Mouse (Mus musculus) right cerebral cortex, postnatal 25 days (tissue): Measurements from ENCODE around the gene Rgs9bp.
A peak's percentile ranks its signal among the peaks of the same experiment; 100 is the strongest.
"Not testable (repeated sequence)": the region's sequence is repeated elsewhere in the genome, so short reads cannot be mapped to it uniquely, and the experiment has no call there.

ENCODE experiments used
- DNase-seq: peaks from one replicate; pipeline ENCODE4 v3.0.0; 2022

Gene Rgs9bp

DNA sequence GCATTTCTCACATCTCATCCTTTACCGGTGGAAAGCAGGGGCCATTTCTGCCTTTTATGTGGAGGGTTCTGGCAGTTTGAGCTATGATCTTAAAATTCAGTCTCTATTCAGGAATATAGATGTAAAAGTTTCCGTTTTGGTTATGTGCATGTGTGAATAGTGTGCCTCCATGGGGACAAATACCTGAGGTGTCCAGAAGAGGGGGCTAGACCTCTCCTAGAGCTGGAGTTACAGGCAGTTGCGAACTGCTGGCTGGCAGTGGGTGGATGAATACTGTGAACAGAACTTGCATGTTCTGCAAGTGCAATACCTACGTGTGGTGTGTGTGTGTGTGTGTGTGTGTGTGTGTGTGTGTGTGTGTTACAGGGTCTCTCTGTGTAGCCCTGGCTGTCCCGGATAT, 2.7 kb downstream of the Rgs9bp start:
- DNase-seq = no peak

DNA sequence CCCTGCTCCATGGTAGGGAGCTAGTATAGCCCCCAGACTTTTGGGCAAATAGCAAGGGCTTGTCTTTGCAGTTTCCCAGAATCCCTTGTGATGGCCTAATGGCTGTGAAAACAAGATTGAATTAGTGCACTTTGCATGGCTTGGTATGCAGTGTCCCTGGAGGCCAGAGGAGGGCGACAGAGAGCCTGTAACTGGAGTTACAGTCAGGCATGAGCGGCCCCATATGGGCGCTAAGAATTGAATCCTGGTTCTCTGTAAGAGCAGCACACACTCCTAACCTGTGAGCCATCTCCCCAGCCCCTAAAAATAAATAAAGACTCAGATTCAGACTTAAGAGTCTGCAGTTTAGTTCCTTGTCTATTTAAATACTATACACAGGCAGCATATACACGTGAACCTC, 5.5 kb downstream of the Rgs9bp start:
- no peak for DNase-seq

DNA sequence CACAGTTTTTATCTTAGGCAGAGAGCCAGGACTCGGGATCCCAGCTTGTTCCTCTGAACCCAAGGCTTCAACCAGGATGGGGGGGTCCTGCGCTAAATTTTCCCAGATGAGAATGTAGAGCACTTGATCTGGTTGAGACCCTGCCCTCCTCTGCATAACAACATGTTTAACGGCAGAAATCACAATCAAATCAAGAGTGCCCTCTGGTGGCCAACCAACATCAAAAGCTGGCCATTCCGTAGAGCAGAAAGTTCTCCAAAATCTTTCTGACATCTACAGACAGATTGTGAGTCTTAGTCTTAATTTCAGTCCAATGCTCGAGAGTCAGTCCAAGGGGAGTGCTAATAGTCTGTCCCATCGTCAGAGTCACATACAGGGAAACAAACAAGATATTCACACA, 14.5 kb downstream of the Rgs9bp start:
- not testable (repeated sequence) for DNase-seq

DNA sequence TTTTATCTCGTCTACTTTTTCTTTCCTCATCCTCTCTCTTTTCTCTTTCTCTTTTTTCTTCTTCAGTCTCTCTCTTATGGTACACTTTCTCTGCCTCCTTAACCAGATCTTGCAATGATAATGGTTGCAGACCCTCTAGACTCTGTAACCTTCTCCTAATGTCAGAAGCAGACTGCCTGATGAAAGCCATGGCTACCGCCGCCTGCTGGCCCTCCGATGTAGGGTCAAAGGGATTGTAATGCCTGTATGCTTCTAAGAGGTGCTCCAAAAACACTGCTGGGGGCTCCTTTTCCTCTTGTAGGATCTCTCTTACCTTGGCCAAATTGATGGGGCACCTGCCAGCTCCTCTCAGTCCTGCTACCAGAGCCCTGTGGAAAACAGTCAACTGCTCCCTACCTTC, 15.7 kb downstream of the Rgs9bp start:
- DNase-seq = not testable (repeated sequence)

DNA sequence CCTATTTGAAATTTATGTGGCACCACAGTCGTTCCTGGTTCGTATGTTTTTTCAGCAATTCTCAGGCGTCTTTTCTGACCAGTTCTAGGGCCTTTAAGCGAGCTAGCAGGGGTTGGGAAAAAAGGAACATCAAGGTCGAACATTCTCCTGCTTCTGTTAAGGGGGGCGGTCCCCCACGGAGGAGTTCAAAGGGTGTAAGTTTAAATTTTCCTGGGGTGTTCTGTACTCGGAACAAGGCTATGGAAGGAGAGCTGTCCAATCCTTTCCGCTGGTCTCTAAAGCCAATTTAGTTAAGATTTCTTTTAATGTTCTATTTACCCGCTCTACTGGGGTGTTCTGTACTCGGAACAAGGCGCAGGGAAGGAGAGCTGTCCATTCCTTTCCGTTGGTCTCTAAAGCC, 19.4 kb downstream of the Rgs9bp start:
- not testable (repeated sequence) for DNase-seq

DNA sequence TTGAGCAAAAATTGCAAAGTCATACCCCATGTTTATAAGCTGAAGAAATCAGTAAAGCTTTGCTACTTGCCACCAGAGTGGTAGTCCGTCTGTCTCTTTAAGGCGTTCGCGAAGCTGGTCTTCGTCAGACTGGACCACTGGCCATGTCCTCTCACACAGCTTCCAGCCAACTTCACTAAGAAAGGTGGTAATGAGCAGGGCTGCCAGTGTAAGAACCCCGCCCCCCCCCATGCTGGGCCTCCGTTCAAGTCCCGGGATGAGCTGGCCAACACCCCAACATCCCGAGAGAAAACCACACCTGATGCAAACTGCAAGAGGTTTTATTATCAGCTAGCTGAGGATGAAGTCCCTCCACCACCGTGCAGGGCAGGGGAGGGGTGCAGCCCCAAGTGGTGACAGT, 20.5 kb downstream of the Rgs9bp start:
- DNase-seq = not testable (repeated sequence)

DNA sequence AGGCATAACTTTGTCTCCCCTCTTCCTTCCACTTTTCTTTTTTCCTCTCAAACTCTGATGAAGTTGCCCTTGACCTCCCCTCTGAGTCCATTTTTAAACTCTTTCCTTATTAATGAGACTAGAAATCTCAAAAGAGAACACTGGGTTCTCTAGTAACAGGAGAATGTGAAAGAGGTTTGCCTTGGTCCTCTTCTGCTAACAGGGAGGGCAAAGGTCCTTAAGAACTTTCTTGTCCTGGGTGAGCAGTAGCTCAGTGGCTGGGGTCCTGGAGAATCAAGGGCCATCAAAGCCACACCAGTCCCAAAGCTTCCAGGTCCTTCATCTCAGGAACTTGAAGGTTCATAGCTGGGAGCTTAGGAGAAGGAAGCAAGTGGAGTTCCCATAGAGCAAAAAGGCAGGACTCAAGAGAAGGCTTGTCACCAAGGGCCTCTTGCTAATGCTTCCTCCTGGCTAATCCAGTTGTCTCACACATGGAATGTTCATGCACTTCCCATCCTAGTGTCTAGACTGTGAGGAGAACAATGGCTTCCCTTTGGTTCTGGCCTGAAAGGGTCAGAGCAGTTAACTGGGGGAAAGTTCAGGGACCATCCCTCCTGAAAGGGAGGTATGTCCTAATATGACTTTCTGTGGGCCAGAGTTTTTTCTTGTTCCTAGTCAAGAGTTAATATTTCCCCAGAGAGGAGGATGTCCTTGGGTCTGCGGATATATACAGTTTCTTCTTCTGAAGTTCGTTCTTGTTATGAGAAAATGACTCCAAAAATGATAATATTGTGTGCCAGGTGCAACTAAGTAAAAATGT, 21.1 kb downstream of the Rgs9bp start:
- no peak for DNase-seq

DNA sequence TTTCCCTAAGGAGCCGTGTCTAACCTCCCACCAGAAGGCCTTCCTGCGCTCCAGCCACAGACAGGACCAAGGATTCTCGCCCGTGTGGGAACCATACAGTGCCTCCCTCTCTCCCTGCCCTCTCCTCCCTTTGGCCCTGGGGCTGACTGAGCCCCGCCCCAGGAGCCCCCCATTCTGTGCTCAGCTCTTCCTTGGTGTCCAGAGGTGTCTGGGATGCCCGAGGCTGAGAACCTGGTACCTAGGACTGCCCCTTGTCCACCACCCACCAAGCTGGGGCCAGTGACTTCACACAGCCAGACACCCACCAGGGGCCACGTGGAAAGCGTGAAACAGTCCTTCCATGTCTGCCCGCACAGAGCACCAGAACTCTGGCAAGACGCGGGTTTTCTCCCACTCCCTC, 22.3 kb downstream of the Rgs9bp start:
- no peak for DNase-seq

DNA sequence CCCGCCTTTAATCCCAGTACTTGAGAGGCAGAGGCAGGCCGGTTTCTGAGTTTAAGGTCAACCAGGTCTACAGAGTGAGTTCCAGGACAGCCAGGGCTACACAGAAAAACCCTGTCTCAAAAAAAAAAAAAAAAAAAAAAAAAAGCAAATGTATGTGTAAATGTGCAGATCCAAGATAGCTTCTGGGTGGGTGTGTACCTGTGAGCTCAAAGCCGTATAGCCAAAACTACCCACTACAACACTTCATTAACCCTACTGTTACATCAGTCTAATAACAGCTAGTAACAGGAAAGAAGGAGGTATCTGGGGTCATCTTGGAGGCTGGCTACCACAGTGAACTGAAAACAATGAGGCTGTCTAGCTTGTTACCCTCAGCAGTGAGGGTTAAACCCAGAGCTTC, 25.5 kb downstream of the Rgs9bp start:
- DNase-seq = no peak

DNA sequence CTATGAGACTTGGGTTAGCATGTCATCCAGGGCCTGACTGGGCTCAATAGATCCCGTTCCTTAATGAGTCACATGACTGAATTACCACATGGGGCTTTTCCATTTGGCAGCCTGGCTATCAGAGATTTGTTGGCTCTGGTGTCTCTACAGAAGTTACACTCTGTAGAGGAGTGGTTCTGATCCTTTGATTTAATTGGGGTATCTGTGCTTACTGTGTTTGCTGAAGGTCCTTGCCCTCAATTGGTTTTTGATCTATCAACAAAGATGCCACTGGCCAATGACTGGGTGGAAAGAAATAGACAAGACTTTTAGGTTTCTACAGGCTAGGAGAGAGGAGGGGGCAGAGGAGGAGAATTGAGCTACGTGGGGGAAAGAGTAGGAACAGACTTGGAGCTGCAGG, 26.7 kb downstream of the Rgs9bp start:
- no peak for DNase-seq

DNA sequence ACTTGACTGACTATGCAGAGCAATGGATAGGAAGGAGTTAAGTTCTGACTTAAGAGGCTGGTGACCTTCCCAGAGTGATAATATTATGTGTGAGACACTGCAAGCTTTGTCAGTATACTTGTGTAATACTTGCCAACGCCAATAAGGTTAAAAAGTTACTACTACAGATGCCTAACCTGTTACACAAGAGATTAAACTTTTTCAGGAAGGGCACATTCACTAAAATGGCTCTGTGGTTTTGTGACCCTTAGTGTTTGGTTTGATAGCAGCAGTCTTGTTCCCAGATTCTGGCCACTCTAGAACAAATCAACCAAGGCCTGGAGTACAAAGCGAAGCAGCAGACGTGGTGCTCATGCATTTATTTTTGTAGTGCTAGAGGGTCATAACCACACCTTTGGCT, 27.8 kb downstream of the Rgs9bp start:
- no peak for DNase-seq

DNA sequence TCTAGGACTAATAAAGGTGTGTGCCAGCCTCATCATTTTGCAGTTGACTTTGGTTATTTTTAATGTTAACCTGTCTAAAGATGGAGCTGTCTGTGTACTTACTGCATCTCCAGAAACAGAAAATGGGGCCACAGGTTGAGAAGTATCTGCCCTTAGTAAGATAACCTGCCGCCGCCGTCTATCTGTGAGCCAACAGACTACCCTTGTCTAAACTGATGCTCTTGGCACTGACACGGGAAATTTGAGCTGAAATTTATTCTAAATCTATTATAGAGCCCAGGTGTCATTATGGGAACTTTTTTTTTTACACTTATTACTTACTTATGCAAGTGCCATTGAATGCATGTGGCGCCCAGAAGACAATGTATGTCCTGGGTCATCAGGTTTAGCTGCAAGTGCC, 28.5 kb downstream of the Rgs9bp start:
- DNase-seq = no peak

DNA sequence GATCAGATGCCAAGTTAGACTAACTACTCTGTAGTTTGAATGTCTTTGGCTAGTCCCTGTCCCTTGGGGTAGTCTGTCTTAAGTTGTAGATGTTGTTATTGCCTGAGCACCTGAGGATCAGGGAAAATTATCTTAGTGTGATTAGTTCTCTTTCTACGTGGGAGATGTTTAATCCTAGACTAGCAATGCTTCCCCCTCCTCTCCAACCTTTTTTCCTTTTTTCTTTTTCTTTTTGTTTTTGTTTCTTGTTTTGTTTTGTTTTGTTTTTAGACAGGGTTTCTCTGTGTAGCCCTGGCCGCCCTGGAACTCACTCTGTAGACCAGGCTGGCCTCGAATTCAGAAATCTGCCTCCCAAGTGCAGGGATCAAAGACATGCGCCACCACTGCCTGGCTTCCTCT, 29.2 kb downstream of the Rgs9bp start, which contains the start of gene Nudt19:
Gene Nudt19 (minus strand): TSS at position 100 of the 399 bp plus-strand sequence.
- DNase-seq = no peak

DNA sequence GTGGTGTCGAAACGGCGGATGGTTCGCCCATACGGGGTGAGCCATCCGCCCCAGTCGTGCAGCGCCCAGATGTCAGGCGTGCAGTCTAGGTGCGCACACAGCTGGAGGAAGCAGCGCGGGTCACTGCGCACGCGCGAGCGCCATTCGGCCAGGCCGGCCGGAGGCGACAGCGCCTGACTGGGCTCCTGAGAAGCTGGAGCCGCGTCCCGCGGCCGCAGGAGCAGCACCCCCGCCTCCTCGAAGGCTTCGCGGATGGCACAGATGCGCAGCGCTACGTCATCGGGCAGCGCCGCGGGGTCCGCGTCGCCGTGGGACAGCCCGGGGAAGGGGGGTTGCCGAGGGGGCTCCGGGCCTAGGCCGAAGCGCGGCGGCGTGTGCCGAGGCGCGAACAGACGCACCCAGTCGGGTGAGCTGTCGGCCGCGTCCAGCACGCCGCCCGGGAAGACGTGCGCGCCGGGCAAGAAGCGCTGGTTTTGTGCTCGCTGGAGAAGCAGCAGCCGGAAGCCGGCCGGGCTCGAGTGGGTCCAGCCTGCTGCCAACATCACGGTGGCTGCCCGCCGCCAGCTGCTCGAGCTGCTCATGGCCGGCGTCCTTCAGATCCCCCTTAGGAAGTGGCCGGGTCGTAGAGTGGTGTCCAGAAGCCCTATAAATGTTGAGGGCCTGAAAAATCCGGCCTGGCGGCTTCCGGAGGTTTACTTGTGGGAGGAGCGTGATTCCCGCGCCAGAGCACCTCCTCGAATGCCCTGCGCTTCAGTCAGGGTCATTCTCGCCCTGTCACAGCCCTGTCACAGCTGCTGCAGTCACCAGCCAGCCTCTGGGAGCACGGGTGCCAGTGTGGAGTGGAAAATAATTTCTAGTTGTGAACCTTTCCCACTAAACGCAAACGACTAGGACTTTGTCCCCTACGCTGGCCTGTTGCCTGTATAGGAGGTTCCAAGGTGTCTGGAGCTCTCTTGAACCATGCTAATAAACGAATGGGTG, 29.9 kb downstream of the Rgs9bp start:
- peak; percentile 91 for DNase-seq

DNA sequence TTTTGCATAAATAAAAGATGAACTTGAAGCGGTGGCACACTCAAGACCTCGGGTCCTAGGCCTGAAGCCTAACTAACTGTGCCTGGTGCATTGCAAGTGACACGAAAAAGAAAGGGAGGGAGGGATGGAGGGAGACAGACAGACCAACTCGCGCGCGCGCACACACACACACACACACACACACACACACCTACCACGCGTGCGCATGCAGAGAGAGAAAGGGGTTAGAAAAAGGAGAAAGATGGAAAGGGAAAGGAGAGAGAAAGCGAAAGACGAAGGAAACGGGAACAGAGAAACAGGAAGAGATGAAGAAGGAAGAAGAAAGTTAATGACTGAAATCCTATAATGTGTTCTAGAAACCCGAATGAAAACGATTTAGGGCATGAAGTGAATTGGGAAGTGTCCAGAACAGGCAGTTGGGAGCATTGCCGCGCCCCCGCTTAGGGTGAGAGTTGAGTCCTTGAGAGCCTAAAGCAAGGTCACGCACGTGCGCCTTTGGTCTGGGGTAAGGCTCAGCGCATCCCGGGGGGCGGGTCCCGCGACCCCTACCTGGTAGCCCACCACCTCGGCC, 30.7 kb downstream of the Rgs9bp start:
- DNase-seq = peak; percentile 27

DNA sequence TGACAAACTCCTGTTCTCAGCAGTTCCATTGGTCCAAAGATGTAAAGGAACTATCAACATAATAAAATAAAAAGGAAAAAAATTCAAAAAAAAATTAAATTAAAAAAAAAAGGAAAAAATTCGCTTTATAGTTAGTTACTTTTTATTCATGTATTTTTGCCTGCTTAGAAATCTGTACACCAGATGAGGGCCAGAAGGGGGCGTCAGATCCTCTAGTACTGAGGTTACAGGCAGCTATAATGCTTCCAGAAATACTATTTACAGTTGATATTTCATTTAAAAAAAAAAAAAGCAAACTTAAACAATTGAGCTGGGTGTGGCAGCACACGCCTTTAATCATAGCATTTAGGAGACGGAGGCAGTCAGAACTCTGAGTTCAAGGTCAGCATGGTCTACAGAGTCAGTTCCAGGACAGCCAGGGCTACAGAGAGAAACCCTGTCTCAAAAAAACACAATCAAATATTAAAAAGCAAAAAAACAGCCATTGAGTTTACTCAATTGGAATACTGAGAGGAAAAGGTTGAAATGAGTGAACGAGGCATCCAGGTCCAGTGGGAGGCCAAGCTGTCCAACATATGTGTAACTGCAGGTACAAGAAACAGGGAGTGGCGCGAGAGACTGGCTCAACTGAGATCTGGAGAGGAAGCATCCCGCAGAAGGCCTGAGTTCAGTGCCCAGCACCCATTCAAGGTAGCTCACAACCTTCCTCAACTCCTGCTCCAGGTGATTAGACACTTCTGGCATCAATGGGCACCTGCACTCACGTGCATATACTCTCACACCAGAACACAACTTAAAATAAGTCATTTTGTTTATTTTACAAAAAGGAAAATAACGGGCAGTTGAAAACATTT, 31.4 kb downstream of the Rgs9bp start:
- DNase-seq = peak; percentile 9

DNA sequence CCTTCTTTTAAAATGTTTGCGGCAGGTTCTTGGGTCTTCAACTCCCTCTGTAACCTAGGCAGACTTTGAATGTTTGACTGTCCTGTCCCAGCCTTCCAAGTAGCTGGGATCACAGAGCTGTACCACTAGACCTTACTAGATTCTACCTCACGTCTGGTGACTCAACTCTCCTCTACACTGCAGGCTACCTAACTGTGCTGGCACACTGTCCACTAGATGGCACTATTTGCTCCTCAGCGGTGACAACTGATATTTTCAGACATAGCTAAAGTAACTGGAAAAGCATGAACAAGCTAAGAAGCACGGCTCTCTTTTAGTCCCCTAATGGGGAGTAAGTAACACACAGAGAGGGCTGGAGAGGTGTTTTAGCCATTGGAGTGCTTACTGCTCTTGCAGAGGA, 39.5 kb downstream of the Rgs9bp start:
- peak; percentile 29 for DNase-seq

DNA sequence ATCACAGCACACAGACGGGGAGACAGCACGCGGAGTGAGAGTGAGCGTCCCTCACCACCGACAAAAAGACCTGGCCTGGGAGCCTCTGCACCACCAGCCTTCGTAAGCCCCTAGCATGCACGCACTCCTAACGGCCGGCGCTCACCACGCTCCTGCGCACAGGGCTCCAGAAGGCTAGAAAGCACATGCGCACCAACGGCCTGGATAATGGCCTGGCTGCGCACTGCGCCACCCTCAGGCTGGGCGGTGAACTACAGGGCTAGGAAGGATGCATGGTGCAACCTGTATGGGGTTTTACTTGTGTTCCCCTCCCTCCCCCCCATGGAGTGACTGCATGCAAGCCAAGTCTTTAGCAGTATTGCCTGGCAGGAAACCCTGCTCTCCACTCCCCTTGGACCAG, 47.8 kb downstream of the Rgs9bp start, which contains the start of gene Tdrd12:
Gene Tdrd12 (minus strand): TSS at position 184 of the 400 bp plus-strand sequence.
- no peak for DNase-seq

DNA sequence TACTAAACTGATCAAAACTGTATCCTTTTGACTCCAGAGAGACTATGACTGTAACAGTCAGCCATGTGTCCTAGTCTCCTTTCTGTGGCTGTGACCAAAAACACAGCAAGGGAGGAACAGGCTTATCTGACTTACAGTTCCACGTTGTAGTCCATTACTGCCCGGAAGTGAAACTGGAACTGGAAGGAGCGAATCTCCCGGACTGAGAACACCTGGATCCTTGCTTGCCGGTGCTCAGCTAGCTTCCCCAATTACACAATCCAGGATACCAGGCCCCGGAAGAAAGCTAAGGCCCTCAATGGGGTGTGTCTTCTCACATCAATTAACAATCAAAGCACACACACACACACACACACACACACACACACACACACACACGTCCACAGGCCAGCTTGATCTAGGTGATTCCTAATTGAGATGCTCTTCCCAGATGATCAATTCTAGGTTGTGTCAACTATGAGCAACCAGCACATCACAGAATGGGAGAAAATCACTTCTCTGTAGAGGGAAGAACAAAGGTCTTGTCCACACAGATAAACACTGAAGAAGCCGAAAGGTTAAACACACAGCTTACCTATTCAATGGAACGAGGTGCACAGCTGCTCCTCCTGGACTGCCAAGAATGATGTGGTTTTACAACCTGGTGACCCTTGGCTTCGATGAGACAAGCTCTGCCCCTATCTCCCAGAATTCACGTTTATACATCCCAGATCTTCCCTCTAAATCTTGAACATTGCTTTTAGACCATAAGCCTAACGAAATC, 49.5 kb downstream of the Rgs9bp start:
- DNase-seq = no peak

DNA sequence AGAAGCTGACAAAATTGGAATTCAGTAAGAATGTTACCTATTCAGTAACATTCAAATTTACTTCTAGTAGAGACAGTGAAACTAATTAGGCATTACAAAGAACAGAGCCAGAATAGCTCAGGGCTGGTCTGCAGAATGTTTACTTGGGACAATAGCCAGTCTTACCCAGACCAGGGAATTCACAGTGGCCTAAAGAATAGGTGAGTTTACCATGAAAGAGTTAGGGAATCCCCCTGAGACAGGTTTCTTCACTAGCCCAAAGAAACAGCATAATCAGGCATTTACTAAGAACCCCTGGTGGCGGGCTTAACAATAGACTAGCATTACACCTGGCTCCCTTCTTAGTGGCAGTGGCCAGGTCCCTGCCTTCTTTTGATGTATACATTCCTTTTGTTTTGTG, 54.8 kb downstream of the Rgs9bp start:
- DNase-seq = not testable (repeated sequence)

DNA sequence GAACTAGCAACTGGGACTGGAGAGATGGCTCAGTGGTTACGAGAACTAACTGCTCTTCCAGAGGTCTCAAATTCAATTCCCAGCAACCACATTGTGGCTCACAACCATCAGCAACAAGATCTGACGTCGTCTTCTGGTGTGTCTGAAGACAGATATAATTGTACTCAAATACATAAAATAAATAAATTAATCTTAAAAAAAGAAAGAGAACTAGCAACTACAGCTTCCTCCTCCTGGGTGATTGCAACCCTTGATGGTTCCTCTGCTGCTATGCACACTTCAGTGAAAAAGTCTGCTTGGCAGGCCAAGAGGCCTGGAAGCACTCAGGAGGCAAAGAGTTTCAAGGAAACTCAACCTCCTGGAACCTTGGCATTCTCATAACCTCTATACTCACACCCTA, 55.4 kb downstream of the Rgs9bp start:
- no peak for DNase-seq
